Mouse (Mus musculus): ENCODE measurements around the gene Prr14. TPM values are rescaled to one million over a fixed set of nuclear protein-coding genes. Genes with fewer than 3 reads are reported as not detected.
A peak's percentile ranks its signal among the peaks of the same experiment; 100 is the strongest.
"Not testable (repeated sequence)": the region's sequence is repeated elsewhere in the genome, so short reads cannot be mapped to it uniquely, and the experiment has no call there.

Gene Prr14
- total RNA-seq, 2 experiments from 2014 or later = 31.9 to 33.1 TPM

DNA sequence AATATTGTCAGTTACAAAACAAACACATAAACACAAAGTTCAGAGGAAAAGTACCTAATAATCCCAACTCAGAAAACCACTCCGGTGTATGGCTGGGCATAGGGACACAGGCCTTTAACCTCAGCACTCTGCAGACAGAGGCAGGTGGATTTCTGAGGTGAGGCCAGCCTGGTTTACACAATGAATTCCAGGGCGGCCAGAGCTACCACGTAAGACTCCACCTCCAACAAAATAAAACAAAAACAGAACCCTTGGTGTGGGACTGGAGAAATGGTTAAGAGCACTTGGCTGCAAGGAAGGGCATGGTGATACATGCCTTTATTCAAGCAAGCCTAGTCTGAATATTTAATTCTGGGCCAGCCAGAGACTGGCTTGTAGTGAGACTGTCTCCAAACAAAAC lies 32.4 kb downstream of the Prr14 start:
- DNase-seq (ENCODE audit: extremely low spot score in 1 of 2, low spot score in 2 of 2) = no peak
- intact Hi-C loops (cut with DNase I) = no loop called here

DNA sequence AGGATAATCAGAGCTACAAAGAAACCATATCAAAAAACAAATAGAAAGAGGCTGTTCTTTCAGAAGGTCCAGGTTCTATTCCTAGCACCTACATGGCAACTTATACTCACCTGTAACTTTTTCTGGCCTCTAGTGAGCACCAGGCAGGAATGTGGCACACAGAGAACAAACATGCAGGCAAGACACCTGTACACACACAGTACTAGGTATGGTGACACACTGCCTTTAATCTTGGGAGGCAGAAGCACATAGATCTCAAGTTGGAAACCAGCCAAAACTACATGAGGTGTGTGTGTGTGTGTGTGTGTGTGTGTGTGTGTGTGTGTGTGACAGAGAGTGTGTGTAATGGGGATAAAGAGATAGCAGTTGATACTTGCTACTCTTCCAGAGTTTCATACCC lies 35.2 kb downstream of the Prr14 start:
- intact Hi-C loops (cut with DNase I) = loop anchor here (5.0 kb wide), 1 partner anchor 132 kb away; no protein-coding TSS in a partner anchor

DNA sequence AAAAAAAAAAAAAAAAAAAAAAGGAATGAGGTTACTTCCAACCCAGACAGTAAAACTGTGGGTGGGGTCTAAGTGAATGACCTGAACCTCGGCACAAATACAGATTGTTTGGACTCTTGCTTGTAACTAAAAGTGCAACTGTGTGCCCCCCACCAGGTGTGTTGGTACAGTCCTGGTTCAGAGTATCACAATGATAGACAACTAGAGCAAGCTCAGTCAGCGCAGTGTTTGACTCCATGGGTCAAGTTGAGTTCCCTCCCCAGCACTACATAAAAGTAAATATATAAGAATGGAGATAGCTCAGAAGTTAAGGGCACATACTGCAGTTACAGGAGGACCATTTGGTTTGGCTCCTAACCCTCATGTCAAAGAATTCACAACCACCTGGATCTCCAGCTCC lies 38.0 kb downstream of the Prr14 start:
- intact Hi-C loops (cut with DNase I) = loop anchor here (5.0 kb wide), 1 partner anchor 135 kb away; no protein-coding TSS in a partner anchor
- DNase-seq (ENCODE audit: extremely low spot score in 1 of 2, low spot score in 2 of 2) = no peak

More for the DNA sequence above, 35.2 kb downstream of the Prr14 start:
- no peak for DNase-seq (ENCODE audit: extremely low spot score in 1 of 2, low spot score in 2 of 2)

- intact Hi-C loops (cut with DNase I) = loop anchor here (5.0 kb wide), 1 partner anchor 136 kb away; no protein-coding TSS in a partner anchor
- no peak for DNase-seq (ENCODE audit: extremely low spot score in 1 of 2, low spot score in 2 of 2)
Observed at GRCm38 (mm10) chr7:127498407-127498806, 39.0 kb downstream of the Prr14 start.

DNA sequence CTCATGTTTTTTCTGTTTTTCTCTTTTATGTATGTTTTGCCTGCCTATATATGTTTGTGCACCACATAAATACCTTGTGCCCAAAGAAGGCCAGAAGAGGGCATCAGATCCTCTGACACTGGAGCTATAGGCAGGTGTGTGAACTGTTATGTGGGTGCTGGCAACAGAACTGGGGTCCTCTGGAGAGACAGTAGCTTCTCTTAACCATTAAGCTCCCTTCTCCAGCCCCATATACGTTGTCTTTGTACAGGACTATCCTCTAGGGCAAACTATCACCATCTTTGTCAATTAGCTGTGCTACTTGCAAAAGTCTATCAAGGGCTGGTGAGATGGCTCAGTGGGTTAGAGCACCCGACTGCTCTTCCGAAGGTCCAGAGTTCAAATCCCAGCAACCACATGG lies 48.9 kb downstream of the Prr14 start:
- intact Hi-C loops (cut with DNase I) = no loop called here
- DNase-seq (ENCODE audit: extremely low spot score in 1 of 2, low spot score in 2 of 2) = no peak

GRCm38 (mm10) chr7:127509830-127510229 lies 50.4 kb downstream of the Prr14 start:
- DNase-seq (ENCODE audit: extremely low spot score in 1 of 2, low spot score in 2 of 2); intact Hi-C loops (cut with DNase I): not testable (repeated sequence)

- peak in 1 of 2 experiments; percentile 16 for DNase-seq (ENCODE audit: extremely low spot score in 1 of 2, low spot score in 2 of 2)
Observed at GRCm38 (mm10) chr7:127511241-127511640, 51.8 kb downstream of the Prr14 start.

DNA sequence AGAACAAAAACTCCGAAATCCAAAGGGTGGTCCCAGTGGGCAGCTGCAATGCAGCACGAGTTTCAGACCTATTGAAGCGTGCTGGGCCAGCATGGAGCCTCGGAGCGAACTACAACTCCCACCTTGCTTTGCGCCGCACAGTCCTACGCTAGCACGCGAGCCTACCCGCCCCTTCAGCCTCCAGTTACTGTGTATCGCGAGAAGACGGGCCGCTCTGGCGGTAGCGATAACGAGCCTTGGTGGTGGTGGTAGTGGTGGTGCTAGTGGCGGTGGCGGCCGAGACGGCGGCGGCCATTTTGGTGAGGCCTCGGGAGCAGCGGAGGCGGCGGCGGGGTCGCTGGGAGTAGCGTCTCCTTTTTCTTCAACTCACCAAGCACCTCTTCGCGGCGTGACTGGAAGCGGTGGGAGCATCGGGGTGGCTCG lies 52.4 kb downstream of the Prr14 start, which contains the start of gene Srcap:
Srcap (plus strand) TSS at position 176 of the 423 bp plus-strand sequence.
- DNase-seq (ENCODE audit: extremely low spot score in 1 of 2, low spot score in 2 of 2) = peak; percentile 96 to 97
- intact Hi-C loops (cut with DNase I) = no loop called here

More at GRCm38 (mm10) chr7:127511241-127511640, 51.8 kb downstream of the Prr14 start:
- intact Hi-C loops (cut with DNase I) = no loop called here

- intact Hi-C loops (cut with DNase I) = no loop called here
- peak; percentile 81 to 95 for DNase-seq (ENCODE audit: extremely low spot score in 1 of 2, low spot score in 2 of 2)
Observed at GRCm38 (mm10) chr7:127512231-127513015, 53.0 kb downstream of the Prr14 start.

DNA sequence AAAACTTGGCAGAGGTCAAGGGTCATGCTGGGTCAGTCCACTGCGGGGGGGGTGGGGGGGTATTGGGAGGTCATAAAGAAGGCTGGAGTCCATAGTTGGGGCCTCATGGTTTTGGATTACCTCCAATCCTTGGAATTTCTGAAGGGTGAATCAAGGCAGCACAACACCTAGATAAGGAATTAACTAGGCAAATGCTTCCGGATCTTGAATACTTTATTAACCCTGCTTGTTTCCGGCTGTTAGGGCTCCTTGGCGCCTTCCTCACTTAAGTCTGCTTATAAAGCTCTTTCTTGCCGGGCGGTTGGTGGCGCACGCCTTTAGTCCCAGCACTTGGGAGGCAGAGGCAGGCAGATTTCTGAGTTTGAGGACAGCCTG lies 53.6 kb downstream of the Prr14 start:
- DNase-seq (ENCODE audit: extremely low spot score in 1 of 2, low spot score in 2 of 2) = no peak
- intact Hi-C loops (cut with DNase I) = no loop called here

GRCm38 (mm10) chr7:127513781-127514180 lies 54.4 kb downstream of the Prr14 start:
- intact Hi-C loops (cut with DNase I) = no loop called here
- DNase-seq (ENCODE audit: extremely low spot score in 1 of 2, low spot score in 2 of 2) = no peak

- intact Hi-C loops (cut with DNase I) = no loop called here
- DNase-seq (ENCODE audit: extremely low spot score in 1 of 2, low spot score in 2 of 2) = no peak
Observed at GRCm38 (mm10) chr7:127515846-127516245, 56.4 kb downstream of the Prr14 start.

- no peak for DNase-seq (ENCODE audit: extremely low spot score in 1 of 2, low spot score in 2 of 2)
- intact Hi-C loops (cut with DNase I) = no loop called here
Observed at GRCm38 (mm10) chr7:127516344-127516743, 56.9 kb downstream of the Prr14 start.

DNA sequence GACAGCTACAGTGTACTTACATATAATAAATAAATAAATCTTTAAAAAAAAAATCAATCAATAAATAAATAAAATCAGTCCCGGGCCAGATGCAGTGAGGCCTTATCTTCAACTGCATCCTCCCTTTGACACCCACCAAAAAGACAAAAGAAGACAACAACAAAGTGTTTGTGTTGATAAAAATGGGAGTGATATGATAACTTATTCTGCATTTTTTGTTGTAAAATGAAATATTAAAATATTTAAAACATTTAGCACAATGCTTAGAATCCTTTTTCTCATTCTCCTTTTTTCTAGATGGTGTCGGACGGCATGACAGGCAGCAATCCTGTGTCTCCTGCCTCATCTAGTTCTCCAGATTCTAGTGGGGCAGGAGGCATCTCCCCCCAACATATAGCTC lies 59.9 kb downstream of the Prr14 start, which contains the start of gene Gm42715:
Gm42715 (plus strand) TSS at position 301 of the 400 bp plus-strand sequence.
- DNase-seq (ENCODE audit: extremely low spot score in 1 of 2, low spot score in 2 of 2) = no peak
- intact Hi-C loops (cut with DNase I) = no loop called here

Small RNA genes within 50 kb of the gene (microRNA-seq; reads per million reads assigned to microRNA genes)
- gene Gm47278 (not detected), gene Mir7060 (not detected)

Other genes starting within 250 kb of the Prr14 start
- gene Zfp553, start 226.6 kb upstream of the Prr14 start, total RNA-seq (2021) = 10 to 100 TPM; 16.6 to 18.4 TPM
- 1 to 10 TPM; 6.0 to 6.1 TPM for gene Sept1, start 226.5 kb upstream of the Prr14 start, total RNA-seq (2021)
- gene Zfp771, start 215.3 kb upstream of the Prr14 start, total RNA-seq (2021) = 10 to 100 TPM; 53.6 to 65.0 TPM
- gene Dctpp1, start 198.9 kb upstream of the Prr14 start, total RNA-seq (2021) = 10 to 100 TPM; 40.7 to 40.9 TPM
- gene Sephs2, start 185.6 kb upstream of the Prr14 start, total RNA-seq (2021) = 10 to 100 TPM; 50.6 to 53.7 TPM
- gene Itgal, start 163.4 kb upstream of the Prr14 start, total RNA-seq (2021) = under 1 TPM; 0.32 to 0.57 TPM
- gene Zfp768, start 114.0 kb upstream of the Prr14 start, total RNA-seq (2021) = 10 to 100 TPM; 13.2 to 14.2 TPM
- 1 to 10 TPM; 7.2 to 7.8 TPM for gene Zfp747, start 83.6 kb upstream of the Prr14 start, total RNA-seq (2021)
- gene 9130019O22Rik, start 72.4 kb upstream of the Prr14 start, total RNA-seq (2021) = 1 to 10 TPM; 2.8 to 3.1 TPM
- 1 to 10 TPM; 6.1 to 6.6 TPM for gene E430018J23Rik, start 66.0 kb upstream of the Prr14 start, total RNA-seq (2021)
- gene Zfp764, start 52.8 kb upstream of the Prr14 start, total RNA-seq (2021) = 1 to 10 TPM; 3.6 to 4.7 TPM
- 10 to 100 TPM; 11.4 to 14.1 TPM for gene Zfp688, start 37.5 kb upstream of the Prr14 start, total RNA-seq (2021)
- 1 to 10 TPM; 6.3 to 6.8 TPM for gene Zfp689, start 10.5 kb upstream of the Prr14 start, total RNA-seq (2021)
- 10 to 100 TPM; 58.5 to 60.3 TPM for gene Fbrs, start 19.6 kb downstream of the Prr14 start, total RNA-seq (2021)
- 100 to 1,000 TPM; 101 to 108 TPM for gene Srcap, start 52.4 kb downstream of the Prr14 start, total RNA-seq (2021)
- 1 to 10 TPM; 8.6 to 8.7 TPM for gene Gm42715, start 60.0 kb downstream of the Prr14 start, total RNA-seq (2021)
- 1 to 10 TPM; 1.8 to 4.9 TPM for gene Tmem265, start 101.8 kb downstream of the Prr14 start, total RNA-seq (2021)
- gene Phkg2, start 113.7 kb downstream of the Prr14 start, total RNA-seq (2021) = 10 to 100 TPM; 71.4 to 76.7 TPM
- gene Ccdc189, start 129.0 kb downstream of the Prr14 start, total RNA-seq (2021) = 1 to 10 TPM; 8.1 to 8.3 TPM
- gene Rnf40, start 129.2 kb downstream of the Prr14 start, total RNA-seq (2021) = 10 to 100 TPM; 63.8 to 64.1 TPM
- 10 to 100 TPM; 22.3 to 29.8 TPM for gene Zfp629, start 156.2 kb downstream of the Prr14 start, total RNA-seq (2021)
- 10 to 100 TPM; 55.1 to 55.9 TPM for gene Bcl7c, start 249.3 kb downstream of the Prr14 start, total RNA-seq (2021)

All from left cerebral cortex, postnatal 10 days (tissue).